Mouse (Mus musculus): ENCODE results near the gene Gna12. TPM values are rescaled to one million over a fixed set of nuclear protein-coding genes. Genes with fewer than 3 reads are reported as not detected.

The Gna12 gene
- polyA plus RNA-seq, 1 experiment, result 120 TPM

DNA sequence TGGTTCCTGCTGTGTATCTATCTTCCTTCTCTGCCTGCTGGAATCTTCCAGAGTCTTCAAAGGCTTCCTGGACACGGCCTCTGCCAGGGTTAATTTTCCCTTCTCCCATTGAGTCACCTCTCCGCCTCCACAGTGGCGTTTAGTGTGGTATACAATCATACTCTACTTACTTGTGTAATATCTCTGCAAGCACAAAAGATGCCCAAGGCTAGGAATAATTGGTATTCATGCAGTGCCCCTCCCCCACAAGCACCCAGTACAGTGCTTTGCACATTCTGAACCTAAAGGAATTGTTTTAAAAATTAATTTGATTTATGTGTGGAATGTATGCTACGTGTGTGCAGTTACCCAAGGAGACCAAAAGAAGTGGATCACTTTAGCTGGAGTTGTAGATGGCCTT is 10.6 kb downstream of the Gna12 start:
- Histone ChIP-seq H3K4me1 (ENCODE audit: control insufficient read depth, insufficient read depth, low read length) (peaks cover 30% of the 10 kb centered on the region), H3K4me3 (replicated peaks; ENCODE audit: extremely low read depth, low read depth, low read length) (no peak overlapping the region)
- WGBS, result 42% methylated on average over 4 of the region's 4 CpGs
- no peak for TF ChIP-seq CTCF (IDR thresholded peaks at IDR 0.05; ENCODE audit: insufficient read depth, low read length)
- TF ChIP-seq POLR2A (IDR thresholded peaks at IDR 0.05; ENCODE audit: borderline replicate concordance, extremely low read depth, low read depth, low read length), result no peak
- no peak for DNase-seq

DNA sequence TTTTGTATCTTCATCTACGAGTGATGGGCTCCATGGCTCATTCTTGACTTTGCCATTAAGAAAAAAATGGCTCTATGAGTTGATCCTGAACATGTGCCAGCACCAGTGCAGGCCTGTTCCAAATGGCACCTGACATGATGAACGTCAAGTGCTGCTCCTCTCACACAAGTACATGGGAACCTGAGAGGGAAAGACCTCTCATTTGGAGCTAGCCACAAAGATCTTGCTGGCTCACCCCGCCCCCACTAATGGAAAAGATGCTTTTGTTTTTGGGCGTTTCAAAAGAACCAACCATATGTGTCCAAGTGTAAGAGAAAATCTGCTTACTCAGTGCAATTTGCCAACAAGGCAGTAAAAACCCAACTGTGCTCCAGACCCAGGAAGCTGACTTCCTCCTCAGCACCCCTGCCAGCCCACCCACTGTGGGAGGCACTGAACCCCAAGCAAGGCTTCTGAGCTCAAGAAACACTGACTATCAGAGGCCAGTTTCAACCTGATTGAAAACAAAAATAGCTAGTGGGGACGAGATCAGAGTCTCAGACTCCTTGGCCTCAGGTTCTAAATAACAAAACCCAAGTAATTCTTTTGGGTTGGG is 11.7 kb downstream of the Gna12 start:
- no peak for DNase-seq
- no peak overlapping the region for H3K4me3 ChIP-seq (replicated peaks; ENCODE audit: extremely low read depth, low read depth, low read length)

DNA sequence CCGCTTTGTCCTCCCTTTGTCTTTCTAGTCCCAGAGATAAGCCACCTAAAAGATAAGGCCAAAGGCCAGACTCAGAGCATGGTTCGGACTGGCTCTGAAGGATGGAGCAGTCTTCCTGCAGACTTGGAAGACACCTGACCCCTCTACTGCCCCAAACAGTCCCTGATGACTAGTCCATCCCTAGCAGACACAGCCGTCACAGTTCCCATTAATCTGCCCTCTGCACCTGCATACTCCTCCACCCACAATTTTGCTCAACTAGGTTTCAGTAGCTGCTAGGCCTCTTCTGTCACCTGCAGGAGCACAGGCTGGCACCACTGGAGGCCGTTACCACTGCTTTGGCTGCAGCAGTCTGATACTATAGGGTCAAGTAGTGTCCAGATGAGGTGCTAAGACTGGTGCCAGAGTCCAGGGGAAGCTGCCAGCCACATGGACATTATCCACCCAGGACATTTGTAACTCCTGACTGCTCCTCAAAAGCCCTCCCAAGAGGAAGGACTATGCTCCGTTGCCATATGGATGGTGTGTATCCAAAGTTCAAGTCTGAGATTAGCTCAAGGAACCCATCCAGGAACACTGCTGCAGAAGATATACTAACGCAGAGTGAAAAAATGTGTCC is 13.2 kb downstream of the Gna12 start:
- no peak overlapping the region for H3K4me3 ChIP-seq (replicated peaks; ENCODE audit: extremely low read depth, low read depth, low read length)
- TF ChIP-seq CTCF (IDR thresholded peaks at IDR 0.05; ENCODE audit: insufficient read depth, low read length), result no peak
- TF ChIP-seq POLR2A (IDR thresholded peaks at IDR 0.05; ENCODE audit: borderline replicate concordance, extremely low read depth, low read depth, low read length), result no peak
- DNase-seq, result no peak
- WGBS, result 67% methylated on average over 6 of the region's 6 CpGs
- H3K4me1 ChIP-seq (ENCODE audit: control insufficient read depth, insufficient read depth, low read length), result peaks cover 28% of the 10 kb centered on the region

More for the DNA sequence above, 11.7 kb downstream of the Gna12 start:
- TF ChIP-seq POLR2A (IDR thresholded peaks at IDR 0.05; ENCODE audit: borderline replicate concordance, extremely low read depth, low read depth, low read length) (no peak), CTCF (IDR thresholded peaks at IDR 0.05; ENCODE audit: insufficient read depth, low read length) (no peak)
- WGBS, result 68% methylated on average over 5 of the region's 5 CpGs
- H3K4me1 ChIP-seq (ENCODE audit: control insufficient read depth, insufficient read depth, low read length), result peaks cover 27% of the 10 kb centered on the region

DNA sequence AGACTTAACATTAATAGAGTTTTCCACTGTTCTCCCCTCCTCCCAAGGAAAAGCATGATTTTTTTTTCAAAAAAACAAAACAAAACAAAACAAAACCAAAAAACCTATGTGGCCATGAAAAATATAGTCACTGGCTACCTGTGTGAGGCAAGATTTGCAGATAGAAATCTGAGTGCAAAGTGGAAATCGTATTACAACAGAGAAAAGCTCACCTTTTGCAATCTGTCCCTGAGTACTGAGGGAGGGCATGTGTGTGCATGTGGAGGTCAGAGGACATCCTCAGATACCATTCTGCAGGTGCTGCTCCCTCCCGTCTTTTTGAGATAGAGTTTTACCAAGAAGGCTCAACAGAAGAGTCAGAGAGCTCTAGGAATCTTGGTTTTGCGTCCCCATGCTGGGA is 14.2 kb downstream of the Gna12 start:
- no peak for TF ChIP-seq CTCF (IDR thresholded peaks at IDR 0.05; ENCODE audit: insufficient read depth, low read length)
- TF ChIP-seq POLR2A (IDR thresholded peaks at IDR 0.05; ENCODE audit: borderline replicate concordance, extremely low read depth, low read depth, low read length), result no peak
- WGBS, result 94% methylated on average over 3 of the region's 3 CpGs
- no peak overlapping the region for H3K4me3 ChIP-seq (replicated peaks; ENCODE audit: extremely low read depth, low read depth, low read length)
- peaks cover 27% of the 10 kb centered on the region for H3K4me1 ChIP-seq (ENCODE audit: control insufficient read depth, insufficient read depth, low read length)
- DNase-seq, result no peak

DNA sequence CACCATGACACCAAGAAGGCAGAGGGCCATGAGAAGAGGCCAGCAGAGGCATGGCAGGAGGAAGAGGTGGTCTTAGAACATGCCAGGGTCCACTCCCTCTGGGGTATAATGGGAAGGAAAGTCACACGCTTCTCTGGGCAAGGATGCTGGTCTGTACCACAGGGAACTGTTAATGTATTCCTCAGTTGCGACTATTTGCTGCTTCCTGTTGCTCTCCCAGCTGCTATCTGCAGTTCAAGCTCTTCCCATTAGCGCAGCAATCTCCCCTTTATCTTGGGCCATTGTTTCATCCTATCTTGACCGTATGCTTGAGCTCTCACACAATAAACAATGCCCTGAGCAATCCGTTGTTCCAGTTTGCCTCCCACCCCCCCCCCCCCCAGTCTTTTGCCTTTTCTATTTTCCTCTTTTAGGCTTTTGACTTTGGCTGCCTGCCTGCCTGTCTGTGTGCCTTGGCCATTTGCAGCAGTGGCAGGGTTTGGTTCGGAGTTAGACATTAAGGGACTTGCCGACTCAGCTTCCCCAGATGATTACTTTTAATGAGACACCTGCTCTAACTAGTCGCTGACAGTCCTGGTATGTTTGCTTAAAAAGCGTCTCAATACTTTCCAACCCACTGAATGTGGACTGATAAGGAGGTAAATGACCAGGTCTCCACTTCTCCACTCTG is 15.0 kb downstream of the Gna12 start:
- WGBS, result 18% methylated on average over 9 of the region's 9 CpGs
- DNase-seq, result no peak
- H3K4me1 ChIP-seq (ENCODE audit: control insufficient read depth, insufficient read depth, low read length), result peaks cover 34% of the 10 kb centered on the region
- H3K4me3 ChIP-seq (replicated peaks; ENCODE audit: extremely low read depth, low read depth, low read length), result no peak overlapping the region
- TF ChIP-seq CTCF (IDR thresholded peaks at IDR 0.05; ENCODE audit: insufficient read depth, low read length), result no peak

DNA sequence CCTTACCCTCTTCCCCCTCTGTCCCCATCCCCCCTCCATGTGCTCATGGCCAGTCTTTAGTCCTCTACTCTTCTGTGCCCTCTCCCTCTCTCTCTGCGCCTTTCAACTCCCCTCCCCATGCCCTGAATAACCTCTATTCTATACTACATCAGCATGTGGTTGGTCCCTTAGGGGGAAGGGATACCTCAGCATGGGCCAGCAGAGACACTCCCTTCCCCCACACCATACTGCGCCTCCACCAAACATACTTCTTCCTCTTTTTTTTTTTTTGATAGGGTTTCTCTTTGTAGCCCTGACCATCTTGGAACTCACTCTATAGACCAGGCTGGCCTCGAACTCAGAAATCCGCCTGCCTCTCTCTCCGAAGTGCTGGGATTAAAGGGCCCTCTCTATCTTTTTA is 15.8 kb downstream of the Gna12 start:
- DNase-seq, result no peak
- H3K4me1 ChIP-seq (ENCODE audit: control insufficient read depth, insufficient read depth, low read length), result peaks cover 36% of the 10 kb centered on the region
- 82% methylated on average over 5 of the region's 5 CpGs for WGBS
- TF ChIP-seq POLR2A (IDR thresholded peaks at IDR 0.05; ENCODE audit: borderline replicate concordance, extremely low read depth, low read depth, low read length) (no peak), CTCF (IDR thresholded peaks at IDR 0.05; ENCODE audit: insufficient read depth, low read length) (no peak)
- H3K4me3 ChIP-seq (replicated peaks; ENCODE audit: extremely low read depth, low read depth, low read length), result no peak overlapping the region

DNA sequence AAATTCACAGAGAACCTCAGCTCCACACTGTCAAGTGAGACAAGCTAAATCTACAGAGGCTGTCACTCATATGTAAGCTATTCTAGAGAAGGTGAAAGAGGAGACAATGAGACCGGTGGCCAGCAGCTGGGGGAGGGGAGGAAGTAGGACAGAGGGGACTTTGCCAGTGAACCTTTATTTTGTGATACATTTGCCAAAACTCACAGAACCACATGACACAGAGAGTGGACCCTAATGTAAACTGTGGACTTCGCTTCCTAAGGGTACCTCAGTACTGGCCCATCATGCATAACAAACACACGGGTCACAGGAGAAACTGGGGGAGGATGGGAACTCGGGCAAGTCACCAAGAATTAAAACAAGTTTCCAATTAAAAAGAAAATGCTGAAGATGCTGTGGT is 17.5 kb downstream of the Gna12 start:
- DNase-seq, result no peak
- TF ChIP-seq POLR2A (IDR thresholded peaks at IDR 0.05; ENCODE audit: borderline replicate concordance, extremely low read depth, low read depth, low read length) (no peak), CTCF (IDR thresholded peaks at IDR 0.05; ENCODE audit: insufficient read depth, low read length) (no peak)
- H3K4me3 ChIP-seq (replicated peaks; ENCODE audit: extremely low read depth, low read depth, low read length), result no peak overlapping the region
- whole genome bisulfite sequencing, result 23% methylated on average over 4 of the region's 4 CpGs
- peaks cover 33% of the 10 kb centered on the region for H3K4me1 ChIP-seq (ENCODE audit: control insufficient read depth, insufficient read depth, low read length)

DNA sequence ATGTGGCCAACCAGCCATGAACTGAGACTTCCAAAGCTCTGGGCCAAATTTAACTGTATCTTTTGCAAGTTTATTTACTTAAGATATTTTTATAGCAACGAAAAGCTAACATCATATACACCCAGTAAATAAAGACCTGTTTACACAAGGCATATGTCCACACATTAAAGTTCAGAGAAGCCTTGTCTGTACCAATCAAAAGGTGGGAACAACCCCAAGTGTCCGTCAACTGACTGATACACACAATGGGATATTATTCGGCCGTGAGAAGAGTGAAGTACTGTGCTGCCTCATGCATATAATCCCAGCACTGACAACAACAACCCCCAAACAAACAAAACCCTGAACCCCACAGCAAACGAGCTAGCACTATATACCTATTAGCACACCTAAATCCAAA is 18.2 kb downstream of the Gna12 start:
- WGBS, result 60% methylated on average over 5 of the region's 5 CpGs
- DNase-seq, result no peak
- no peak for TF ChIP-seq POLR2A (IDR thresholded peaks at IDR 0.05; ENCODE audit: borderline replicate concordance, extremely low read depth, low read depth, low read length)
- TF ChIP-seq CTCF (IDR thresholded peaks at IDR 0.05; ENCODE audit: insufficient read depth, low read length), result no peak
- Histone ChIP-seq H3K4me1 (ENCODE audit: control insufficient read depth, insufficient read depth, low read length) (peaks cover 34% of the 10 kb centered on the region), H3K4me3 (replicated peaks; ENCODE audit: extremely low read depth, low read depth, low read length) (no peak overlapping the region)

DNA sequence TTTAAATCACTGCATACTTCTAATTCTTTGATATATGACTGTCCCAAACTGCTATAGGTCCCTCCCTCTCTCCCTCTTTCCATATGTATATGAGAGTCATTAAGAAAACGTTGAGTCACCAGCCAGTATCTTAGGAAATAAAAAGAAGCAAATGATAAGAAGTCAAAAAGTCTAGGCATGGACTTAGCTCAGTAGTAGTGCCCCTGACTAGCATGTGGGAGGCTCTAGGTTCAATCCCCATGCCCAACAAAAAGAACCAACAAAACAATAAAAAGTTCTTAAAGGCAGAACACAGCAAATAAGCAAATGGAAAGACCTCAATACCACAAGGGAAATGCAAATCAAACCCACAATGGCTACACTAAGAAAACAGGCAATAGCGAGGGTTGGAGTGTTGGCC is 18.8 kb downstream of the Gna12 start:
- peaks cover 36% of the 10 kb centered on the region for H3K4me1 ChIP-seq (ENCODE audit: control insufficient read depth, insufficient read depth, low read length)
- H3K4me3 ChIP-seq (replicated peaks; ENCODE audit: extremely low read depth, low read depth, low read length), result no peak overlapping the region
- DNase-seq, result no peak
- no peak for TF ChIP-seq CTCF (IDR thresholded peaks at IDR 0.05; ENCODE audit: insufficient read depth, low read length)
- TF ChIP-seq POLR2A (IDR thresholded peaks at IDR 0.05; ENCODE audit: borderline replicate concordance, extremely low read depth, low read depth, low read length), result no peak
- WGBS, result 54% methylated on average over 2 of the region's 2 CpGs

DNA sequence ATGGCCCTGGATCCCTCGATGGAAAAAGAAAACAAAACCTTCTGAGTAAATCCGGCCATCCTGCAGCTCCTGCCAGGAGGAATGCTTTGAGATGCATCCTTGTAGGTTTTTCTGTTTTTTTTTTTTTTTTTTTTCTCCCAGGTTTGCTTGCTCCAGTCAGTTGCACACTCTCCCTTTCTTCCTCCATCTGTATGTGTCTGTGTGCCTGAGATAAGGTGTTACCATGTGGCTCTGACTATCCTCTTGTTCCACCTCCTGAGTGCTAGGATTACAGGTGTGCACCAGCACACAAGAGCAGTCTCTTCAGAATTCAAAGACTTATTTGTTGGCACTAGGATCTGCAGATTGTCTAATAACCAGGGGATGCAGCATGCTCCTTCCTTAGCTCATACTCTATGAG is 23.3 kb downstream of the Gna12 start:
- DNase-seq, result no peak
- Histone ChIP-seq H3K4me1 (ENCODE audit: control insufficient read depth, insufficient read depth, low read length) (peaks cover 20% of the 10 kb centered on the region), H3K4me3 (replicated peaks; ENCODE audit: extremely low read depth, low read depth, low read length) (no peak overlapping the region)
- WGBS, result 22% methylated on average over 2 of the region's 2 CpGs
- TF ChIP-seq CTCF (IDR thresholded peaks at IDR 0.05; ENCODE audit: insufficient read depth, low read length), result no peak
- no peak for TF ChIP-seq POLR2A (IDR thresholded peaks at IDR 0.05; ENCODE audit: borderline replicate concordance, extremely low read depth, low read depth, low read length)
